Mouse (Mus musculus): ENCODE results near the gene Dnah8.

Gene Dnah8

DNA sequence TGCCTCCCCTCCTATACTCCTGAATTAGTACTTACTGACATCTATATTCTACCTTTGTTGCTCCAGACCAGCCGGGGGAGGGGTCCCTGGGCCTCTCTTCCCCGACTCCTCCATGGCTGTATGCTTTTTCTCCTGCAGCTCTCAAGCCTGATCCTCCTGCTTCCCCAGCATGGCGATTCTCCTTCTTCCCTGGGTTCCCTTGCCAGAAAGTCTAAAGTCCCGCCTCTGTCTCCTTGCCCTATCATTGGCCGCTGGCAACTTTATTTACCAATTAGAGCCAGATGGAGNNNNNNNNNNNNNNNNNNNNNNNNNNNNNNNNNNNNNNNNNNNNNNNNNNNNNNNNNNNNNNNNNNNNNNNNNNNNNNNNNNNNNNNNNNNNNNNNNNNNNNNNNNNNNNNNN lies 40.7 kb downstream of the Dnah8 start:
- no peak for DNase-seq

GRCm38 (mm10) chr17:30672556-30672955 lies 48.4 kb downstream of the Dnah8 start:
- no peak for DNase-seq

DNA sequence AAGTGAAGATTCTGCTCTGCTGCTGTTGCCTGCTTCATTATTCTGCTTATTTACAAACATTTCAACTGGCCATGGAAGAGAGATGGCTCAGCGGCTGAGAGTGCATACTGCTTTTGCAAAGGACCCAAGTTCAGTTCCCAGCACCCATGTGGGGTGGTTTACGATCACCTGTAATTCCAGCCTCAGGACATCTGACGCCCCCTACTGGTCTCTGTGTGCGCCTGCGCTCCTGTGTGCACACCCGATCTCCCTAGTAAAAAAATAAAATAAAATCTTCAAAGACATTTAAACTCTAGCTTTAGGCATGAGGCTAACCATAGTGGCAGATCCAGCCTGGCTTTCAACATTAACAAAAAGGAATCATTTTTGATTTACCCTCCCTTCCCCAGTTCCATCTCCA lies 48.9 kb downstream of the Dnah8 start:
- no peak for DNase-seq

DNA sequence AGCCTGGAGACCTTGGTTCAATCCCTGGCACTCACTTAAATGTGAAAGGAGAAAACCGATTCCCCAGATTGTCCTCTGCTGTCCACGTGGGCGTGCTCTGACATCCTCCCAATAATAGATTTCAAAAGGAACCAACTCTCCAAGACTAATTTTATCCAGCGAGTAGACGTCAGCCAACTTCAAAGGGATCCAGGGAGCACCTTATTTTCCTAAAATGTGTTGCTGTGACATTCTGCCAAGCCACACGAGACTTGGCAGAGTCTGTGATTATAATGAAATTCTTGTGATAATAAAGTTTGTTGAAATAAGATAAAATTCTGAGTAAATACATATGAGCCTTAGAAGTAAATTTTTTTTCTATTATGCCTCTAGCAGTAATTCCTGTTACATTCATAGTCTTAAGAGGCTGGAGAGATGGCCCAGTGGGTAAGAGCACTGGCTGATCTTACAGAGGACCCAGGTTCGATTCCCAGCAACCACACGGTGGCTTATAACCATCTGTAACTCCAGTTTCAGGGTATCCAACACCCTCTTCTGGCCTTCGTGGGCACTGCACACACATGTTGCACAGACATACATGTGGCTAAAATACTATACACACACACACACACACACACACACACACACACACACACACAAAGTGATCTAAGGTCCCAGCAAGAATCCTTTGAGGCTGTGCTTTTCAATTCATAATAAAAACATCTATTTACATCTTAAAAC lies 51.0 kb downstream of the Dnah8 start:
- no peak for DNase-seq

DNA sequence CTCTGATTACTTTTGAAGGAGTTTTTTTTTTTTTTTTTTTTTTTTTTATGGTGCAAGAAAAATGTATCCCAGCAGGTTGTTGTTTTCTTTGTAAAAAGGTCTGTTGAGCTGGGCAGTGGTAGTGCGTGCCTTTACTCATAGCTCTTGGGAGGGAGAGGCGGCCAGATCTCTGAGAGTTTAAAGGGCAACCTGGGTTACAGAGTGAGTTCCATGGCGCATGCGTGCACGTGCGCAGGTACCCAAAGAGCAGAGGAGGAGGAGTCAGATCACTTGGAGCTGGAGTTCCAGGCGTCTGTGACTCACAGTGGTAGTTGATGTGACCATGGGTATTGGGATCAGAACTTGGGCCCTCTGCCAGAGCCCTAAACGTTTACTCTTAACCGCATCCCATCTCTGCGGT lies 54.4 kb downstream of the Dnah8 start:
- no peak for DNase-seq

- DNase-seq, result no peak
Observed at GRCm38 (mm10) chr17:30679612-30680011, 55.5 kb downstream of the Dnah8 start.

- no peak for DNase-seq
Observed at GRCm38 (mm10) chr17:30681604-30682003, 57.5 kb downstream of the Dnah8 start.

DNA sequence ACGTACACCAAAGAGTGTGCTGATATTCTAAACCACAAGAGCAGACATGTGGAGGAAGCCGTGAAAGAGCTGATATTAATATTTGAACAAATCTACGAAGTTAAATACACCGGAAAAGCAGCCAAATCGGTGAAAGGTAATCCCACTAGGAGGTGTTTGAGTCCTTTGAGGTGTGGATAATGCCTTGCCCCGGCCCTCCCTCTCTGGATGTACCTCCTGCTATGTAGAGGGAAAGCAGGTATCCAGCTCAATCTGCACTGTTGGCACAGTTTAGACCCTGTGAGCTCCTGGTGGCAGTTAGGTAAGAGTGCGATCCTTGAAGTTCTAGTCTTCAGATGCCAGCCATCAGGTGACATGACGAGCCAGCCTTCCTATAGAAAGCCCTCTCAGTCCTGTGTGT lies 66.0 kb downstream of the Dnah8 start:
- DNase-seq, result peak; percentile 12

GRCm38 (mm10) chr17:30691481-30691880 lies 67.3 kb downstream of the Dnah8 start:
- no peak for DNase-seq

GRCm38 (mm10) chr17:30694281-30694680 lies 70.1 kb downstream of the Dnah8 start:
- no peak for DNase-seq

DNA sequence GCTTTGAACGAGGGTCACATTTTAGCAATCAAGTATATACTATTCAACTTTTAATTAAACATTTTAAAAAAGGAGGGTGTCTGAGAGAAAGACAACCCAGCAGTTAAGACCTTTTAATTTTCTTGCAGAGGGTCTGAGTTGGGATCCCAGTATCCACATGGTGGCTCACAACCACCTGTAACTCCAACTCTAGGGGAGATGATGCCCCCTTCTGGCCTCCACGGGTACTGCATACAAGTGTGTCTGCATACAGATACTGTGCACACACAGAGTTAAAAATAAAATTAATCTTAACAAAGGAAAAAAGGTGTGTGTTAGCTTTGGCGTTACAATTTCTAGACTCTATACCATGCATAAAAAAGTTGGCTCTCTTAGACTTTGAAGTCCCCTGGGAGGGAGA lies 90.6 kb downstream of the Dnah8 start:
- no peak for DNase-seq

DNA sequence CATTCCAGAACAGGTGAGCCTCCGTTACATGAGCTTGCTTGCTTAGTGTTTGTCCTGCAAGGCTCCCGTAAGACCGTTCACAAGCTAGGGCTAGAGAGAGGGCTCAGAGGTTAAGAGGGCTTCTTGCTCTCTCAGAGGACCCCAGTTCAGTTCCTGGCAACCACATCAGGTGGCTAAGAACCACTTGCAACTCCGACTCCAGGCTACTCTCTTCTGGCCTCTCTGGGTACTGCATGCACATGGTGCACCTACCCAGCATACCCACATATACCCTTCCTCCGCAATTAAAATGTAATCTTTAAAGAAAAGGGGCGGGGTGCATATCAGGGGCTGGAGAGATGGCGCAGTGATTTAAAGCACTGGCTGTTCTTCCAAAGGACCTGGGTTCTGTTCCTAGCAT lies 94.0 kb downstream of the Dnah8 start:
- DNase-seq, result no peak

- DNase-seq, result no peak
Observed at GRCm38 (mm10) chr17:30719031-30719430, 94.9 kb downstream of the Dnah8 start.

DNA sequence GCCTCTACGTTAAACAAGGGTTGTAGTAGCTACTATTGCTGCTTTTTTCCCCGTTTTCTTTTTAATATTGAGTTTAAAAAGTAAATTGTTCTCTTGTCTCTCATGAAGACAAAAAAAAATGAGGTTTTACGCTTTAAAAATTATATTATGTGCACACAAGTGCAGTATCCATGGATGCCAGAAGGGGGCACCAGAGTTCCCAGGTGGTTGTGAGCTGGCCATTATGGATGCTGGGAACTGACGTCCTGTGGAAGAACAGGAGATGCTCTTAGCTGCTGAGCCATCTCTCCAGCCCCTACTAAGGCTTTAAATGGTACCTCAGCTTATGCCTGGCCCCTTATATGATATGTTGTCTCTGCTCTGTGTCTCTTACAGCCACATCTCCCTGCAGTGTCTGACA lies 103.6 kb downstream of the Dnah8 start:
- DNase-seq, result no peak

DNA sequence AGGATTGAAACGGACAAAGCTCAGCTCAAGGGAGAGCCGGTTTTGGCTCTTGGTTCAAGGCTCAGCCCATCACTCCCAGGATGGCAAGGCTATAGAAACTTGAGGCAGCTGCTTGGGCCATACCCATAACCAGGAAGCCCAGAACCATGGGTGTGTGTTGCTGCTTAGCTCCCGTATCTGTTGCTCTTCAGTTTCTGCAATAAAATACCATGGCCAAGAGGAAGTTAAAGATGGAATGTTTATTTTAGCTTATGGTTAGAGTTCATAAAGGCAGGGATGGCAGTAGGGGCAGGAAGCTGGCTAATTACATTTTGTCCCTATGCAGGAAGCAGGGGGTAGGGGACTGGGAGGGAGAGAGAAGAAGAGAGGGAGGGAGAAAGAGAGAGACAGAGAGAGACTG lies 108.6 kb downstream of the Dnah8 start:
- no peak for DNase-seq

DNA sequence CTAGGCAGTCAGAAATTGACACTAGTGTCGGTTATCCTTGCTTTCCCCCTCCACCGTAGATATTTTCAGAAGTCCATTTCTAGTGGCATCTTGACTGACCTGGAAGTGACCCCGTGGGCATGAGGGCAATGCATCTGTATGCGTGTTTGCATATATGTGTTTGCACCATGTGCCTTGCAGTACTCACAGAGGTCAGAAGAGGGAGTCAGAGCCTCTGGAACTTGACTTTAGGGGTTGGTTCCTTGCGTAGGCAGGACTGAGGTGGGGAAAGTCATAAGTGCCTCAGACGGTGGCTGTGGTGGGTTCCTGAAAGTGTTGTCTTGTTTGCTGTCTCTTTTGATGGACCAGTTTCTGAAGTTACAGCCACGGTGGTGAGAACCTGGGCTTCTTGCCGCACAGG lies 110.6 kb downstream of the Dnah8 start:
- no peak for DNase-seq

DNA sequence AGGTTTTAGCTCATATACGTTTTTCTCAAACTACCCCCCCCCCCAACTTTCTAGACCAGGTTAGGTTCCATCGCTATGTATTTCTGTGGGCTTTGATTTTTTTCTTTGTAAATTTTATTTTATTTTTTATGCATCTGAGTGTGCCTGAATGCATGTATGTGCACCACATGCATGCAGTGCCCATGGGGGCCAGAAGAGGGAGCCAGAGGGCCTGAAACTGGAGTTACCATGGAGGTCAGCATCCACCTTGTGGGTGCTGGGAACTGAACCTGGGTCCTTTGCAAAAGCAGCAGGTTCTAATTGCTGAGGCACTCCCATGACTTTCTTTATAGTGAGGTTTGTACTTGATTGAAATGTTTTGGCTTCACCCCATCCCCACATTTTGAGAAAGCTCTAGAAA lies 111.3 kb downstream of the Dnah8 start:
- DNase-seq, result no peak

- peak; percentile 26 for DNase-seq
Observed at GRCm38 (mm10) chr17:30737797-30738196, 113.6 kb downstream of the Dnah8 start.

GRCm38 (mm10) chr17:30739769-30740168 lies 115.6 kb downstream of the Dnah8 start:
- DNase-seq, result no peak

DNA sequence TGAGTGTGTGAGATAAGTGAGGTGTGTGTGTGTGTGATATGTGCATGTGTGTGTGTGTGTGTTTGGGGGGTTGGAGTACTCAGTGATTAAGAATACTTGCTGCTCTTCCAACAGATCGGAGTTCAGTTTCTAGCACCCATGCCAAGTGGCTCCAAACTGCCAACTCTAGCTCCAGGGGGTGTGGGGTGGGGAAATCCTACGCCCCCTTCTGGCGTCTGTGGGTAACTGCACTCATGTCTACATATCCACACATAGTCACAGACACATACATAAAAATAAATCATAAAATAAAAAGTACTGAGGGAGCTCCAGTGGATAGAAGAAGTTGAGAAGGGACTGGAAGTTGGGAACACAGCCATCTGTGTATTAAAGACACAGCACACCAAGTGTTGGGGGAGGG lies 119.8 kb downstream of the Dnah8 start:
- no peak for DNase-seq

GRCm38 (mm10) chr17:30746056-30747024 lies 122.2 kb downstream of the Dnah8 start:
- no peak for DNase-seq

DNA sequence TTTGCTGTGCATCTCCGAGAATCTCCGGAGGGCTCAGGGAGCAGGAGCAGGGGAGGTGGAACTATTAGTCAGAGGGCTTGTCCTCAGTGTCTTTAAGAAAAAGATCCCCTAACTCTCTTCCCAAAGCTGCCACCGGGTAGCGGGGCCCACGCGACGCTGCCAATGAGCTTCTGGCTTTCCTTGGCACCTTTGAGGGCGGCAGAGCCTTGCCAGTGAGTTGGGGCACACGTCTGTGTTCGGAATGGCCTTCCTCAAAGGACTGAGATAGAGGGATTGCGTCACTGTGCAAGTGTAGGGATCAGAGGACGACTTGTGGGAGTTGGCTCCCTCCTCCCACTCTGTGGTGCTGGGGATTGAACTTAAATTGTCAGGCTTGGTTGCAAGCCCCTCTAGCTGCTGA lies 125.2 kb downstream of the Dnah8 start:
- no peak for DNase-seq

DNA sequence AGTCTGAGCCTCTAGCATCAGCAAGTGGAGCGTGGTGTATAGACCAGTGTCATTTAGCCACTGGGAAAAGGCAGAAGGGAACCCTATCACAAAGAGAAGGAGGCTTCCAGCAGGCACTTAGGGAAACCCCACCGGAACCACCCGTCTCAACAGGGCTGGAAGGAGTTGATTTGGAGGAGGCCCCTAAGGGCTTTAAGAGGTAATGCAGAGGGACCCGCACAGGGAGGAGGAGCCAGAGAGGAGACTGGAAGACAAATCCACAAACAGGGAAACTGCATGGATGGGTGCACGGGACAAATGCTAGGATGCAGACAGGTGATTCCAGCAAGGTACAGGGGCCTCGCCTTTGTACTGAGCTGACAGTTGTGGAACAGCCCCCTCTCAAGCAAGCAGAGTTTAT lies 126.1 kb downstream of the Dnah8 start:
- DNase-seq, result no peak

- peak; percentile 32 for DNase-seq
Observed at GRCm38 (mm10) chr17:30752370-30752818, 128.2 kb downstream of the Dnah8 start.
